Mouse (Mus musculus) B cell, adult (primary cell): ENCODE data around the gene Mapre1. TPM values are rescaled to one million over a fixed set of nuclear protein-coding genes. Genes with fewer than 3 reads are reported as not detected.

Source experiments
- total RNA-seq: library from RNA; stranded (reverse); gene quantifications from 4 replicates; pipeline ENCODE4 v1.2.4, GENCODE M21; 2023; ENCODE audit not compliant: inconsistent age

Mapre1 gene
- total RNA-seq: 130 to 153 TPM (median 139 TPM) in 4 replicates

DNA sequence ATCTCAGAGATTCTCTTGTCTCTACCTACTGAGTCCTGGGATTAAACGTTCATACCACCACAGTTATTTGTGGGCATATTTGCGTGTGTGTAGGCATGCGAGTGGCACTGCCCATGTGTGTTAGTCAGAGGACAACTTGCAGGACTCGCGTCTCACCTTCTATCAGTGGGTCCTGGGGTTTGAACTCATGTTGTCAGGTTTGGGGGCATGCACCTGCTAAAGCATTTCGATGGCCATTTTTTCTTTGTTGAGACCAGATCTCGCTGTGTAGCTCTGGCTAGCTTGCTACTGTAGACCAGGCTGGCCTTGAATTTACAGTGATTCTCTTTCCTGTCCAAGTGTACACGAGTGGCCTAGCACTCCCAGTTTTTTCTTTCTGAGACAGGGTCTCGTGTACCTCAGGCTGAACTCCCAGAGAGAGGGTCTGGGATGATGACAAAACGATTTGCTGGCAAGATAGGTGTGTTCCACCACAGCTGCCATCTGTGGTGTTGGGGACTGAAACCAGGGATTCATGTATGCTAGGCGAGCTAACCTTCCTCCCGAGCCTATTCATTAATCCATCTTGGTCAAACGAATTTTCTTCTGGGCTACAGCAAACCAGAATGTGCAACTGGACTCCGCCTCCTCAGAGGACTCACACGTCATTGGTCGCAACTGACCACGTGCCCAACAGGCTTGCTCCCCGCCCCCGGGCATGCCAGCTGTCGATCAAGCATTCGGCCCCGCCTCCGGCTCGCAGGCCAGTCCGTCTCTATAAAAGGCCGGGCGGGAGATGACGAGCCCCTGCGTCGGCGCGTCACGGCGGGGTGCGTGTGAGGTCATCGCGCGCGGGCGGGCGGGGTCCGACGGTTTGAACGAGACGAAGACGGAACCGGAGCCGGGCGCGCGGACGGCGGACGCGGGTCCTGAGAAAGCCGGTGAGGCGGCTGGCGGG, at the start of gene Mapre1:
Gene Mapre1 (plus strand): TSS at position 775 of the 937 bp plus-strand sequence.

GRCm38 (mm10) chr2:153696352-153696751, 44.7 kb upstream of the Mapre1 start, which contains the start of gene Dnmt3c:
Gene Dnmt3c (plus strand): TSS chr2:153696652.

GRCm38 (mm10) chr2:153779394-153779981, 38.4 kb downstream of the Mapre1 start, which contains the start of gene Efcab8:
Gene Efcab8 (plus strand): TSS chr2:153779931.

Other genes with a start within 250 kb of the Mapre1 start
- gene 4930404H24Rik, start 248.5 kb upstream of the Mapre1 start, total RNA-seq: not detected in 4 replicates
- gene Nol4l, start 211.3 kb upstream of the Mapre1 start, total RNA-seq: 0.27 to 1.0 TPM (median 0.52 TPM) in 4 replicates
- gene Commd7, start 108.5 kb upstream of the Mapre1 start, total RNA-seq: 32.1 to 34.8 TPM (median 33.8 TPM) in 4 replicates
- 6.0 to 10.0 TPM (median 7.9 TPM) in 4 replicates for gene Dnmt3b, start 91.8 kb upstream of the Mapre1 start, total RNA-seq
- not detected in 4 replicates for gene Dnmt3c, start 44.6 kb upstream of the Mapre1 start, total RNA-seq
- gene Efcab8, start 38.7 kb downstream of the Mapre1 start, total RNA-seq: 0.60 to 2.2 TPM (median 1.2 TPM) in 4 replicates
- gene Sun5, start 129.8 kb downstream of the Mapre1 start, total RNA-seq: not detected in 4 replicates
- 0.51 TPM in 1 of 4 replicates, not detected in the others for gene Bpifb2, start 133.8 kb downstream of the Mapre1 start, total RNA-seq
- not detected in 4 replicates for gene Bpifb6, start 159.1 kb downstream of the Mapre1 start, total RNA-seq
- gene Bpifb3, start 177.0 kb downstream of the Mapre1 start, total RNA-seq: not detected in 4 replicates
- gene Bpifb4, start 196.9 kb downstream of the Mapre1 start, total RNA-seq: not detected in 4 replicates
- gene Bpifa6, start 233.7 kb downstream of the Mapre1 start, total RNA-seq: not detected in 4 replicates